Mouse (Mus musculus) ES-Bruce4 (cell line): ENCODE data around the gene Acot7.
A peak's percentile ranks its signal among the peaks of the same experiment; 100 is the strongest.

Experiments used
- CTCF ChIP-seq: IDR thresholded peaks from one replicate; pipeline ENCODE4 v1.8.1; 2011; ENCODE audit warnings: low read depth, low read length
- EP300 ChIP-seq: IDR thresholded peaks from 2 replicates; pipeline ENCODE4 v1.6.1; 2011; ENCODE audit warnings: low read depth, low read length; ENCODE audit not compliant: insufficient read depth
- POLR2A ChIP-seq: IDR thresholded peaks from one replicate; pipeline ENCODE4 v1.8.1; 2011; ENCODE audit warnings: low read length; ENCODE audit not compliant: insufficient read depth

- TF ChIP-seq CTCF, result no peak
- TF ChIP-seq POLR2A, result peak; percentile 40
- no peak for TF ChIP-seq EP300
Measured at GRCm38 (mm10) chr4:152263512-152264176, 85.7 kb downstream of the Acot7 start.
